Mouse (Mus musculus): Measurements from ENCODE around the gene Map3k6. TPM values are rescaled to one million over a fixed set of nuclear protein-coding genes. Genes with fewer than 3 reads are reported as not detected.
A peak's percentile ranks its signal among the peaks of the same experiment; 100 is the strongest.

Gene Map3k6
- polyA plus RNA-seq, 1 experiment, result 2.4 TPM

- no peak for DNase-seq (ENCODE audit: low read depth)
- TF ChIP-seq POLR2A (IDR thresholded peaks at IDR 0.05; ENCODE audit: borderline replicate concordance, extremely low read depth, insufficient read depth, insufficient read length, poor library complexity, severe bottlenecking) (no peak), CTCF (IDR thresholded peaks at IDR 0.05; ENCODE audit: borderline replicate concordance, extremely low read depth, insufficient read depth, insufficient read length) (no peak)
Observed at GRCm38 (mm10) chr4:133285950-133286349, 45.3 kb downstream of the Map3k6 start.

- no peak for DNase-seq (ENCODE audit: low read depth)
- no peak for TF ChIP-seq POLR2A (IDR thresholded peaks at IDR 0.05; ENCODE audit: borderline replicate concordance, extremely low read depth, insufficient read depth, insufficient read length, poor library complexity, severe bottlenecking)
Observed at GRCm38 (mm10) chr4:133286476-133287077, 46.0 kb downstream of the Map3k6 start.

GRCm38 (mm10) chr4:133291255-133291654 lies 50.6 kb downstream of the Map3k6 start:
- no peak for DNase-seq (ENCODE audit: low read depth)
- no peak for TF ChIP-seq POLR2A (IDR thresholded peaks at IDR 0.05; ENCODE audit: borderline replicate concordance, extremely low read depth, insufficient read depth, insufficient read length, poor library complexity, severe bottlenecking)
- no peak for TF ChIP-seq CTCF (IDR thresholded peaks at IDR 0.05; ENCODE audit: borderline replicate concordance, extremely low read depth, insufficient read depth, insufficient read length)

- no peak for TF ChIP-seq CTCF (IDR thresholded peaks at IDR 0.05; ENCODE audit: borderline replicate concordance, extremely low read depth, insufficient read depth, insufficient read length)
- no peak for TF ChIP-seq POLR2A (IDR thresholded peaks at IDR 0.05; ENCODE audit: borderline replicate concordance, extremely low read depth, insufficient read depth, insufficient read length, poor library complexity, severe bottlenecking)
- DNase-seq (ENCODE audit: low read depth), result no peak
Observed at GRCm38 (mm10) chr4:133292405-133292804, 51.8 kb downstream of the Map3k6 start.

GRCm38 (mm10) chr4:133292901-133293843 lies 52.6 kb downstream of the Map3k6 start:
- no peak for TF ChIP-seq CTCF (IDR thresholded peaks at IDR 0.05; ENCODE audit: borderline replicate concordance, extremely low read depth, insufficient read depth, insufficient read length)
- TF ChIP-seq POLR2A (IDR thresholded peaks at IDR 0.05; ENCODE audit: borderline replicate concordance, extremely low read depth, insufficient read depth, insufficient read length, poor library complexity, severe bottlenecking), result no peak
- peak; percentile 80 for DNase-seq (ENCODE audit: low read depth)

GRCm38 (mm10) chr4:133294084-133294483 lies 53.5 kb downstream of the Map3k6 start:
- DNase-seq (ENCODE audit: low read depth), result no peak

GRCm38 (mm10) chr4:133297360-133297759 lies 56.7 kb downstream of the Map3k6 start:
- DNase-seq (ENCODE audit: low read depth), result no peak
- TF ChIP-seq CTCF (IDR thresholded peaks at IDR 0.05; ENCODE audit: borderline replicate concordance, extremely low read depth, insufficient read depth, insufficient read length) (no peak), POLR2A (IDR thresholded peaks at IDR 0.05; ENCODE audit: borderline replicate concordance, extremely low read depth, insufficient read depth, insufficient read length, poor library complexity, severe bottlenecking) (no peak)

More at GRCm38 (mm10) chr4:133294084-133294483, 53.5 kb downstream of the Map3k6 start:
- TF ChIP-seq POLR2A (IDR thresholded peaks at IDR 0.05; ENCODE audit: borderline replicate concordance, extremely low read depth, insufficient read depth, insufficient read length, poor library complexity, severe bottlenecking), result no peak
- no peak for TF ChIP-seq CTCF (IDR thresholded peaks at IDR 0.05; ENCODE audit: borderline replicate concordance, extremely low read depth, insufficient read depth, insufficient read length)

GRCm38 (mm10) chr4:133297801-133298238 lies 57.2 kb downstream of the Map3k6 start:
- peak; percentile 95 for DNase-seq (ENCODE audit: low read depth)
- no peak for TF ChIP-seq POLR2A (IDR thresholded peaks at IDR 0.05; ENCODE audit: borderline replicate concordance, extremely low read depth, insufficient read depth, insufficient read length, poor library complexity, severe bottlenecking)
- peak; percentile 97 for TF ChIP-seq CTCF (IDR thresholded peaks at IDR 0.05; ENCODE audit: borderline replicate concordance, extremely low read depth, insufficient read depth, insufficient read length)

GRCm38 (mm10) chr4:133298516-133299365 lies 58.1 kb downstream of the Map3k6 start:
- TF ChIP-seq POLR2A (IDR thresholded peaks at IDR 0.05; ENCODE audit: borderline replicate concordance, extremely low read depth, insufficient read depth, insufficient read length, poor library complexity, severe bottlenecking) (no peak), CTCF (IDR thresholded peaks at IDR 0.05; ENCODE audit: borderline replicate concordance, extremely low read depth, insufficient read depth, insufficient read length) (no peak)

GRCm38 (mm10) chr4:133299701-133300100 lies 59.1 kb downstream of the Map3k6 start:
- DNase-seq (ENCODE audit: low read depth), result peak; percentile 88
- TF ChIP-seq CTCF (IDR thresholded peaks at IDR 0.05; ENCODE audit: borderline replicate concordance, extremely low read depth, insufficient read depth, insufficient read length) (no peak), POLR2A (IDR thresholded peaks at IDR 0.05; ENCODE audit: borderline replicate concordance, extremely low read depth, insufficient read depth, insufficient read length, poor library complexity, severe bottlenecking) (no peak)

More at GRCm38 (mm10) chr4:133298516-133299365, 58.1 kb downstream of the Map3k6 start:
- peak; percentile 83 for DNase-seq (ENCODE audit: low read depth)

GRCm38 (mm10) chr4:133300421-133300820 lies 59.8 kb downstream of the Map3k6 start:
- no peak for TF ChIP-seq POLR2A (IDR thresholded peaks at IDR 0.05; ENCODE audit: borderline replicate concordance, extremely low read depth, insufficient read depth, insufficient read length, poor library complexity, severe bottlenecking)
- no peak for TF ChIP-seq CTCF (IDR thresholded peaks at IDR 0.05; ENCODE audit: borderline replicate concordance, extremely low read depth, insufficient read depth, insufficient read length)
- DNase-seq (ENCODE audit: low read depth), result peak; percentile 20
